Mouse (Mus musculus): ENCODE data around the gene Mrrf.

Gene Mrrf

DNA sequence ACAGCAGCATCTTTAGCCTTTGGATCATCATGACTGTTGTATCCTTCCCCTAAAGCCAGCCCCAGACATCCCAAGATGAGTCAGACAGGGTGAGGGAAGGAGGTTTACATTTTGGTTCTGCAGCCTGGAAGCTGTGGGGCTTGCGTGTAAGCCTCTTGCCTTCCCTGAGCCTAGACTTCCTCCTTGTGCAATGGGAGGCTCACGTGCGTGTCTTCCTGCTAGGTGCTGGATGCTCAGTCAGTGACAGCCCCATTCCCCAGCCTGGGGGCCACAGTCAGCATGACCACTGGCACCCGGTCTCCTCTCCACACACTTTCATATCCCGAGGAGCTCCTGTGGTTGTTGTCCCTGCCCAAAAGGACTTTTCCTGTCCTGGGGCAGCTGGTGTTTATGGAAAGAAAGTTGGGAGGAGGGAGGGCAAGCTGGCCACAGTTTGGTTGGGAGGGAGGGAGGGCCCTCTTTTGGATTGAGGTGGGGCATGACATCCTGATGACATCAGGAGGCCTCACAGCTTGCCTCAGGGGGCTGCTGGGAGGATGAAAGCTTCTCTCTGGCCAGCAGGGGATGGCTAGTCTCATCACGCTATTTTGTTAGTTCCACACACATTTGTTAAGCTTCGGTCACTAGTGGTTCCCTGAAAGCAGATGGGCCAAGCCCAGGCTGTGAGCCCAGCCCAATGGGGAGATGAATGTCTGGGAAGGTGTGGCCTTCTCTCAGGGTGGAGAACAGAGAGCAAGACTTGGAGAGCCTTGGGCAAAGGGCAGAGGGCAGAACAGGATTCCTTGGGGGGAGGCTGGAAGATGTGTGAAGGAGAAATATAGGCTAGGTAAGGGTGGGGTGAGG, 98.6 kb downstream of the Mrrf start:
- no peak for DNase-seq

DNA sequence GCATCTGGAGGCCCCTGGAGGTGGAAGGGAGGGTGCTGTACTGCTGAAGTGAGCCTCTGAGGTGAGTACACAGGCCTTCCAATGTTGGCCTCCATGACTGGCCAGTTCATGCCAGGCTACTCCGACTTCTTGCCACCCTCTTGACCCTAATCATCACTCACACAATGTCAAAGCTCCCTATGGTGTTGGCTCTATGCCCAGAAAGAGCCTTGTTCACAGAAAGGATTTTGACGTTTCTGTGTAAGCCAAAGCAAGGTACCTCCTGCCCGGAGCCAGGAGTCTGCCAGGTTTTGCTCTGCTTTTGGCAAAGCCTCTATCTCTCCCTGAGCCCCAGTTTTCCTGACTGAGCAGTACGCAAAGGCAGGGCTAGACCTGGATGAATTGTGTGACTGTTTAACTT, 99.7 kb downstream of the Mrrf start:
- DNase-seq, result no peak

- DNase-seq, result no peak
These were observed 100.7 kb downstream of the Mrrf start for GRCm38 (mm10) chr2:36236889-36237288.

DNA sequence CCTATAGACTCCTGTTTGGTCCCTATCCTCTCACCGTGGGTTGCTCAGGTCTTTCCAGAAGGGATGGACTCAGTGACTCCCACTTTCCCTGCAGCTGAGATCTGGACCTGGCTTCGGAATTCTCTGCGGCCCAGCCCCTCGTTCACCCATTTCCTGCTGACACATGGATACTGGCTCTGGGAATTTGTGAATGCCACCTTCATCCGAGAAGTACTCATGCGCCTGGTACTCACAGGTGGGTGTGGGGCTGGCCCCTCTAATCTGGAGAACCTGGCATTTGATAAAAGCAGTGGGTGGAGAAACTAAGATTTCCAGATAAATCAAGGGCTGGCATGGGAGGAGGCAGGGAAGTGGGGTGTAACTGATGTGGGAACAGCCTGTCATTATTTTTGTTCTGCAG, 101.4 kb downstream of the Mrrf start:
- no peak for DNase-seq

DNA sequence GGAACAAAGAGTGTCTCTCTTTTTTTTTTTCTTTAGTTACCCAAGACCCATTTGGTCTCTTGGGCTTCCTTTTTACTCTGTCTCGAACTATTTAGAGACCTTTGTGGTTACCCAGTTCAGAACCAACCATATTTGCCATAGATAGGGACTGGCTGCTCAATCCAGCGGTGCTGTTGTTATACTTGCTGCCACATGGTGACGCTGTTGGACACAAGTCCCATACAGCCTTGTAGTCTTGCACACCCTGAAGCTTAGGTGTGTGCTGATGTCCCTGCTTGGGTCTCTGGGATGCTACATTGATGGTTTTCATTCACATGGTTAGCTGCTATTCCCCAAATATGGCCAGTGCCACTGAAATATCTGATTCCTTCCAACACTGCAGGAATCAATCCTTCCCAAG, 102.3 kb downstream of the Mrrf start:
- DNase-seq, result no peak

DNA sequence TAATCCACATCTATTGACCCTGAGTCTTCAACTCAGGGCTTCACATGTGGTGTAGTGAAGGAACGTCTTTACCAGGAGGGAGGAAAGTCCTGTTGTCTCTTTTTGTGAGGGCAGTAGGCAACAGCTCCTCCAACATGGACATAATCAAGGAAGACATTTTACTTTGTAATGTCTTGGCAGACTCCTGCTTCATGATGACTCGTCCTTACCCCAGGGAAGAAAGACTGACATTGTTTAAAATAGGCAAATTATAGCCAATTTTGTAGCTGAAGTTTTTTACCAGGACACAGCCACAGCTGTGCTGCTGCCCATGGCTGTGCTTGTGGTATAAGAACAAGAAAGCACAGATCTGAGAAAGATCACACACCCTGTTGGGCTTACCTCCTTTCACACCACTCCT, 102.8 kb downstream of the Mrrf start:
- DNase-seq, result no peak

Data from thymus, postnatal 14 days (tissue).